Mouse (Mus musculus): Measurements from ENCODE around the gene Rhof.

GRCm38 (mm10) chr5:123118826-123119225 lies 13.7 kb downstream of the Rhof start:
- no peak for TF ChIP-seq CTCF (IDR thresholded peaks at IDR 0.05; ENCODE audit: extremely low read depth, insufficient read depth, insufficient read length, insufficient replicate concordance)
- TF ChIP-seq POLR2A (IDR thresholded peaks at IDR 0.05; ENCODE audit: low read depth, low read length), result no peak

Measured in spleen, adult 2 months (tissue).